Mouse (Mus musculus): Measurements from ENCODE around the gene Chn2.

The Chn2 gene

GRCm38 (mm10) chr6:54118395-54118794 lies 79.0 kb downstream of the Chn2 start:
- no peak for DNase-seq (ENCODE audit: low read depth, low spot score)

GRCm38 (mm10) chr6:54118897-54119296 lies 79.5 kb downstream of the Chn2 start:
- DNase-seq (ENCODE audit: low read depth, low spot score) = peak; percentile 39

GRCm38 (mm10) chr6:54119461-54119860 lies 80.1 kb downstream of the Chn2 start:
- peak; percentile 14 for DNase-seq (ENCODE audit: low read depth, low spot score)

GRCm38 (mm10) chr6:54119885-54120666 lies 80.7 kb downstream of the Chn2 start:
- peak; percentile 73 for DNase-seq (ENCODE audit: low read depth, low spot score)

- DNase-seq (ENCODE audit: low read depth, low spot score) = no peak
Observed at GRCm38 (mm10) chr6:54120889-54121288, 81.5 kb downstream of the Chn2 start.

- DNase-seq (ENCODE audit: low read depth, low spot score) = no peak
Observed at GRCm38 (mm10) chr6:54124519-54124918, 85.2 kb downstream of the Chn2 start.

- DNase-seq (ENCODE audit: low read depth, low spot score) = no peak
Observed at GRCm38 (mm10) chr6:54125536-54125935, 86.2 kb downstream of the Chn2 start.

- no peak for DNase-seq (ENCODE audit: low read depth, low spot score)
Observed at GRCm38 (mm10) chr6:54126225-54126992, 87.1 kb downstream of the Chn2 start.

- DNase-seq (ENCODE audit: low read depth, low spot score) = peak; percentile 49
Observed at GRCm38 (mm10) chr6:54126993-54127697, 87.8 kb downstream of the Chn2 start.

- no peak for DNase-seq (ENCODE audit: low read depth, low spot score)
Observed at GRCm38 (mm10) chr6:54128702-54129101, 89.3 kb downstream of the Chn2 start.

- DNase-seq (ENCODE audit: low read depth, low spot score) = no peak
Observed at GRCm38 (mm10) chr6:54129570-54129969, 90.2 kb downstream of the Chn2 start.

- DNase-seq (ENCODE audit: low read depth, low spot score) = no peak
Observed at GRCm38 (mm10) chr6:54130881-54131280, 91.5 kb downstream of the Chn2 start.

- DNase-seq (ENCODE audit: low read depth, low spot score) = no peak
Observed at GRCm38 (mm10) chr6:54132576-54132975, 93.2 kb downstream of the Chn2 start.

GRCm38 (mm10) chr6:54133231-54133630 lies 93.9 kb downstream of the Chn2 start:
- DNase-seq (ENCODE audit: low read depth, low spot score) = no peak

GRCm38 (mm10) chr6:54138157-54138556 lies 98.8 kb downstream of the Chn2 start:
- no peak for DNase-seq (ENCODE audit: low read depth, low spot score)

- no peak for DNase-seq (ENCODE audit: low read depth, low spot score)
Observed at GRCm38 (mm10) chr6:54140488-54140887, 101.1 kb downstream of the Chn2 start.

GRCm38 (mm10) chr6:54141165-54141564 lies 101.8 kb downstream of the Chn2 start:
- no peak for DNase-seq (ENCODE audit: low read depth, low spot score)

- DNase-seq (ENCODE audit: low read depth, low spot score) = peak; percentile 53
Observed at GRCm38 (mm10) chr6:54142848-54143651, 103.7 kb downstream of the Chn2 start.

- DNase-seq (ENCODE audit: low read depth, low spot score) = no peak
Observed at GRCm38 (mm10) chr6:54143652-54143960, 104.3 kb downstream of the Chn2 start.

- no peak for DNase-seq (ENCODE audit: low read depth, low spot score)
Observed at GRCm38 (mm10) chr6:54148844-54149526, 109.6 kb downstream of the Chn2 start.

GRCm38 (mm10) chr6:54150821-54151220 lies 111.5 kb downstream of the Chn2 start:
- no peak for DNase-seq (ENCODE audit: low read depth, low spot score)
